Mouse (Mus musculus): Measurements from ENCODE around the gene Rdm1.

DNA sequence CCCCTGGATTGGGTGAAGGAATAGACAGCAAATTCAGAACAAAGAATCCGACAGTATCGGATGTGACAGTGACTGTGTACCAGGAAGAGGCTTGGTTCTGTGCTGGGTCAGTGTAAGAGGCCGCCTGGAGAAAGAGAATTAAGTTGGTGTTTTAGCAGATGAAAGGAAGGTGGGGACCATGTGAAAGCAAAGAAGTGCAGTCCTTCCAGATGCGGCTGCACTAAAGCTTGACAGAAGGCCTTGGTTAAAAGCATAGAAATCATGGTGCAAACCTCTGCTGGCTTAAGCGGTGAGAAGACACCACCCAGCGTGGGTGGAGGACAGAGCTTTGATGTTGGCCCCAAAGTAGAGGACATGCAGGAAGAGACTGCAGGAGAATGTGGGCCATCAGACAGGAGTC is 13.4 kb upstream of the Rdm1 start:
- no peak for TF ChIP-seq POLR2A (IDR thresholded peaks at IDR 0.05; ENCODE audit: control insufficient read depth, extremely low read depth, insufficient read depth, low read length, poor library complexity)
- TF ChIP-seq CTCF (IDR thresholded peaks at IDR 0.05; ENCODE audit: borderline replicate concordance, control insufficient read depth, extremely low read depth, insufficient read depth, low read length, poor library complexity), result no peak
